Mouse (Mus musculus): ENCODE measurements around the gene Kcne1. TPM values are rescaled to one million over a fixed set of nuclear protein-coding genes. Genes with fewer than 3 reads are reported as not detected.
A peak's percentile ranks its signal among the peaks of the same experiment; 100 is the strongest.

Kcne1 gene
- total and polyA plus RNA-seq, 3 experiments = 0.26 to 0.48 TPM; not detected in 1

GRCm38 (mm10) chr16:92336280-92336679 is 23.0 kb downstream of the Kcne1 start:
- no peaks in the 10 kb centered on the region for H3K36me3 ChIP-seq (replicated peaks in 1 of 2; ENCODE audit: control insufficient read depth in 1 of 2, insufficient read depth in 1 of 2, low read length in 1 of 2)
- H3K27ac ChIP-seq (ENCODE audit: insufficient read depth, low read depth) = no peak overlapping the region
- no peaks in the 10 kb centered on the region for H3K9me3 ChIP-seq (replicated peaks; ENCODE audit: low read length)
- no peak overlapping the region for H3K4me3 ChIP-seq (replicated peaks in 1 of 3; ENCODE audit: low read depth in 2 of 3, low read length in 2 of 3, poor library complexity in 1 of 3)
- in situ Hi-C loops (cut with MboI; ENCODE audit: low pct_ligation_motif_present, low pct_unique_long_range_greater_than_20kb, low sequenced_read_pairs) (no loop called here), dilution Hi-C loops (cut with MboI; ENCODE audit: extremely low pct_ligation_motif_present, extremely low pct_unique_long_range_greater_than_20kb, low sequenced_read_pairs) (no loop called here)
- no peak overlapping the region for H3K4me2 ChIP-seq (ENCODE audit: insufficient read depth, low read depth, poor library complexity, severe bottlenecking)
- DNase-seq (ENCODE audit: extremely low read depth) = peak; percentile 82
- TF ChIP-seq CHD2 (IDR thresholded peaks at IDR 0.05; ENCODE audit: low read length) (no peak), POLR2AphosphoS2 (IDR thresholded peaks at IDR 0.05; ENCODE audit: low read depth, low read length) (no peak), TBP (conservative IDR thresholded peaks at IDR 0.05; ENCODE audit: low read depth, low read length) (no peak), MAFK (IDR thresholded peaks at IDR 0.05; ENCODE audit: insufficient replicate concordance, low read length) (no peak), MXI1 (IDR thresholded peaks at IDR 0.05; ENCODE audit: low read depth, low read length) (no peak), ZKSCAN1 (IDR thresholded peaks at IDR 0.05; ENCODE audit: borderline replicate concordance, low read depth, low read length) (no peak), ZC3H11A (IDR thresholded peaks at IDR 0.05; ENCODE audit: low read depth, low read length) (peak; percentile 59; the same call in 1 of the 2 replicates), ZMIZ1 (IDR thresholded peaks at IDR 0.05; ENCODE audit: low read depth, low read length) (no peak), IRF4 (IDR thresholded peaks at IDR 0.05; ENCODE audit: low read depth, low read length) (peak; percentile 24; the same call in 1 of the 2 replicates), POLR2A (IDR thresholded peaks at IDR 0.05; ENCODE audit: low read depth, low read length) (no peak), UBTF (IDR thresholded peaks at IDR 0.05; ENCODE audit: low read depth, low read length) (no peak), E2F4 (IDR thresholded peaks at IDR 0.05; ENCODE audit: insufficient replicate concordance, low read depth, low read length) (no peak), ELF1 (IDR thresholded peaks at IDR 0.05; ENCODE audit: low read depth, low read length) (peak; percentile 34; the same call in 1 of the 2 replicates), GABPA (IDR thresholded peaks at IDR 0.05; ENCODE audit: insufficient replicate concordance, low read depth, low read length) (no peak), MEF2A (IDR thresholded peaks at IDR 0.05; ENCODE audit: borderline replicate concordance, low read depth, low read length) (no peak), USF1 (IDR thresholded peaks at IDR 0.05; ENCODE audit: low read depth, low read length) (no peak), BHLHE40 (IDR thresholded peaks at IDR 0.05; ENCODE audit: low read depth, low read length) (no peak), CTCF (conservative IDR thresholded peaks at IDR 0.05 in 1 of 2, IDR thresholded peaks at IDR 0.05 in 1 of 2; ENCODE audit: low read depth in 2 of 2, low read length in 2 of 2) (peak; percentile 90 to 96), SMC3 (IDR thresholded peaks at IDR 0.05; ENCODE audit: low read depth, low read length) (peak; percentile 97), MYC (IDR thresholded peaks at IDR 0.05; ENCODE audit: low read depth, low read length) (0 out of 2 replicates have a peak, but pooled peaks have one; percentile 46), NELFE (IDR thresholded peaks at IDR 0.05; ENCODE audit: low read depth, low read length) (no peak), SIN3A (IDR thresholded peaks at IDR 0.05; ENCODE audit: low read length) (no peak), NRF1 (IDR thresholded peaks at IDR 0.05; ENCODE audit: low read depth, low read length) (0 out of 2 replicates have a peak, but pooled peaks have one; percentile 19), EP300 (IDR thresholded peaks at IDR 0.05; ENCODE audit: low read length) (no peak), TCF12 (IDR thresholded peaks at IDR 0.05; ENCODE audit: low read depth, low read length) (no peak), KAT2A (IDR thresholded peaks at IDR 0.05; ENCODE audit: insufficient replicate concordance, low read length) (no peak), RAD21 (IDR thresholded peaks at IDR 0.05; ENCODE audit: low read depth, low read length) (peak; percentile 88), MAX (IDR thresholded peaks at IDR 0.05; ENCODE audit: low read length) (no peak; the same call in 1 of the 2 replicates), JUND (conservative IDR thresholded peaks at IDR 0.05; ENCODE audit: low read depth, low read length) (no peak), HCFC1 (IDR thresholded peaks at IDR 0.05; ENCODE audit: low read depth, low read length) (no peak), USF2 (conservative IDR thresholded peaks at IDR 0.05; ENCODE audit: low read depth, low read length) (no peak), RCOR1 (conservative IDR thresholded peaks at IDR 0.05; ENCODE audit: low read depth, low read length) (no peak)
- H3K9ac ChIP-seq (ENCODE audit: insufficient read depth, low read depth) = no peak overlapping the region
- H3K4me1 ChIP-seq (ENCODE audit: control insufficient read depth in 1 of 2, insufficient read depth in 2 of 2) = peaks cover 12 to 13% of the 10 kb centered on the region in 2 experiments
- no peaks in the 10 kb centered on the region for H3K79me2 ChIP-seq (replicated peaks; ENCODE audit: control insufficient read depth, extremely low read depth, insufficient read depth, poor library complexity, severe bottlenecking)
- peaks cover 4% of the 10 kb centered on the region for H3K27me3 ChIP-seq (replicated peaks)
